Mouse (Mus musculus): ENCODE data around the gene Stoml2. TPM values are rescaled to one million over a fixed set of nuclear protein-coding genes. Genes with fewer than 3 reads are reported as not detected.
A peak's percentile ranks its signal among the peaks of the same experiment; 100 is the strongest.
"Not testable (repeated sequence)": the region's sequence is repeated elsewhere in the genome, so short reads cannot be mapped to it uniquely, and the experiment has no call there.

The Stoml2 gene
- polyA plus RNA-seq, 1 experiment = 107 TPM

- Histone ChIP-seq H3K27ac (ENCODE audit: insufficient read depth, low read length) (no peak overlapping the region), H3K4me1 (ENCODE audit: control insufficient read depth, insufficient read depth, low read length) (peaks cover 2% of the 10 kb centered on the region; the same call in 1 of the 2 replicates), H3K4me3 (ENCODE audit: insufficient read depth, low read length) (no peak overlapping the region)
- no peak for TF ChIP-seq POLR2A (IDR thresholded peaks at IDR 0.05; ENCODE audit: low read depth, low read length)
Measured at GRCm38 (mm10) chr4:43012091-43012490, 19.4 kb downstream of the Stoml2 start.

- Histone ChIP-seq H3K27ac (ENCODE audit: insufficient read depth, low read length) (no peak within 1 kb of the TSS), H3K4me3 (ENCODE audit: insufficient read depth, low read length) (peak within 1 kb of the TSS; percentile 99), H3K4me1 (ENCODE audit: control insufficient read depth, insufficient read depth, low read length) (peaks cover 2% of the 10 kb centered on the region; the same call in 1 of the 2 replicates)
- TF ChIP-seq CTCF (IDR thresholded peaks at IDR 0.05; ENCODE audit: borderline replicate concordance, insufficient read depth, low read length) = no peak
- peak; percentile 47; the same call in 1 of the 2 replicates for TF ChIP-seq POLR2A (IDR thresholded peaks at IDR 0.05; ENCODE audit: low read depth, low read length)
Measured at GRCm38 (mm10) chr4:43010161-43011038, 21.1 kb downstream of the Stoml2 start, which contains the start of gene Fancg. TSS of gene Fancg (minus strand) at chr4:43010506.

GRCm38 (mm10) chr4:43005765-43006164 lies 25.7 kb downstream of the Stoml2 start:
- H3K4me1 ChIP-seq (ENCODE audit: control insufficient read depth, insufficient read depth, low read length) = no peaks in the 10 kb centered on the region
- TF ChIP-seq CTCF (IDR thresholded peaks at IDR 0.05; ENCODE audit: borderline replicate concordance, insufficient read depth, low read length) = no peak
- TF ChIP-seq POLR2A (IDR thresholded peaks at IDR 0.05; ENCODE audit: low read depth, low read length) = no peak
- H3K4me3 ChIP-seq (ENCODE audit: insufficient read depth, low read length) = no peak overlapping the region
- H3K27ac ChIP-seq (ENCODE audit: insufficient read depth, low read length) = no peak overlapping the region

GRCm38 (mm10) chr4:43004951-43005350 lies 26.6 kb downstream of the Stoml2 start:
- H3K4me3 ChIP-seq (ENCODE audit: insufficient read depth, low read length) = no peak overlapping the region
- no peaks in the 10 kb centered on the region for H3K4me1 ChIP-seq (ENCODE audit: control insufficient read depth, insufficient read depth, low read length)
- no peak overlapping the region for H3K27ac ChIP-seq (ENCODE audit: insufficient read depth, low read length)
- TF ChIP-seq CTCF (IDR thresholded peaks at IDR 0.05; ENCODE audit: borderline replicate concordance, insufficient read depth, low read length) (no peak), POLR2A (IDR thresholded peaks at IDR 0.05; ENCODE audit: low read depth, low read length) (no peak)

- Histone ChIP-seq H3K4me1 (ENCODE audit: control insufficient read depth, insufficient read depth, low read length) (no peaks in the 10 kb centered on the region; the same call in 1 of the 2 replicates), H3K27ac (ENCODE audit: insufficient read depth, low read length) (no peak overlapping the region), H3K4me3 (ENCODE audit: insufficient read depth, low read length) (no peak overlapping the region)
- TF ChIP-seq POLR2A (IDR thresholded peaks at IDR 0.05; ENCODE audit: low read depth, low read length) (no peak), CTCF (IDR thresholded peaks at IDR 0.05; ENCODE audit: borderline replicate concordance, insufficient read depth, low read length) (no peak)
Measured at GRCm38 (mm10) chr4:43002756-43003439, 28.6 kb downstream of the Stoml2 start.

- H3K4me1 ChIP-seq (ENCODE audit: control insufficient read depth, insufficient read depth, low read length) = no peaks in the 10 kb centered on the region; the same call in 1 of the 2 replicates
- TF ChIP-seq CTCF (IDR thresholded peaks at IDR 0.05; ENCODE audit: borderline replicate concordance, insufficient read depth, low read length) (no peak), POLR2A (IDR thresholded peaks at IDR 0.05; ENCODE audit: low read depth, low read length) (no peak)
- H3K4me3 ChIP-seq (ENCODE audit: insufficient read depth, low read length) = no peak overlapping the region
- no peak overlapping the region for H3K27ac ChIP-seq (ENCODE audit: insufficient read depth, low read length)
Measured at GRCm38 (mm10) chr4:43001272-43001671, 30.2 kb downstream of the Stoml2 start.

- not testable (repeated sequence) for H3K4me1 ChIP-seq (ENCODE audit: control insufficient read depth, insufficient read depth, low read length)
- TF ChIP-seq POLR2A (IDR thresholded peaks at IDR 0.05; ENCODE audit: low read depth, low read length) = peak; percentile 67
- Histone ChIP-seq H3K4me3 (ENCODE audit: insufficient read depth, low read length) (peak within 1 kb of the TSS; percentile 95), H3K27ac (ENCODE audit: insufficient read depth, low read length) (peak within 1 kb of the TSS; percentile 93)
Measured at GRCm38 (mm10) chr4:43000141-43000986, 31.1 kb downstream of the Stoml2 start, which contains the start of gene Vcp. TSS of gene Vcp (minus strand) at chr4:43000507.

- Histone ChIP-seq H3K4me3 (ENCODE audit: insufficient read depth, low read length) (peak overlapping the region; percentile 95), H3K4me1 (ENCODE audit: control insufficient read depth, insufficient read depth, low read length) (no peaks in the 10 kb centered on the region; the same call in 1 of the 2 replicates), H3K27ac (ENCODE audit: insufficient read depth, low read length) (peak overlapping the region; percentile 93)
- TF ChIP-seq POLR2A (IDR thresholded peaks at IDR 0.05; ENCODE audit: low read depth, low read length) (0 out of 2 replicates have a peak, but pooled peaks have one; percentile 34), CTCF (IDR thresholded peaks at IDR 0.05; ENCODE audit: borderline replicate concordance, insufficient read depth, low read length) (0 out of 2 replicates have a peak, but pooled peaks have one; percentile 6)
Measured at GRCm38 (mm10) chr4:42999451-43000140, 31.9 kb downstream of the Stoml2 start.
